Mouse (Mus musculus) embryo, embryonic 9.5 days (tissue): ENCODE data around the gene Gse1.

ENCODE experiments used
- DNase-seq: peaks from one replicate; pipeline ENCODE4 v3.0.0-alpha.2; 2017; ENCODE audit errors: extremely low spot score

Gse1 gene

DNA sequence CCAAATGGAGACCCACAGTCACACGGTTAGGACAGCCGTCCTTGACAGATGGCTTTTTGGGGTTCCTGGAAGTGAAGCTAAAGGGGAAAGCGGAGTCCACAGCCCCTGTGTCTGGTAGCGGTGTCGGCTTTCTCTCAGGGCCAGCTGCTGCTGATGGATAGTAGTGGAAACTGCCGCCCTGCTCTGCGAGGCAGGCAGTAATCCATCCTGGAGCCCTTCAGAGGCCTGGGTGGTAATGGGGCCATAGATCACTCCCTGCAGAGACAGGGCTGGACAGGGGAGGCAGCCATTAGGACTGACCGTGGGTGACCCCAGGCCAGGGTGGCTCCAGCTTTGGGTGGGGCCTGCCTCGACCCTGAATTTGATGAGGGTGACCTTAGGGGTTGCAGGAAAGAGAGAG, 146.3 kb downstream of the Gse1 start:
- peak; percentile 78 for DNase-seq

DNA sequence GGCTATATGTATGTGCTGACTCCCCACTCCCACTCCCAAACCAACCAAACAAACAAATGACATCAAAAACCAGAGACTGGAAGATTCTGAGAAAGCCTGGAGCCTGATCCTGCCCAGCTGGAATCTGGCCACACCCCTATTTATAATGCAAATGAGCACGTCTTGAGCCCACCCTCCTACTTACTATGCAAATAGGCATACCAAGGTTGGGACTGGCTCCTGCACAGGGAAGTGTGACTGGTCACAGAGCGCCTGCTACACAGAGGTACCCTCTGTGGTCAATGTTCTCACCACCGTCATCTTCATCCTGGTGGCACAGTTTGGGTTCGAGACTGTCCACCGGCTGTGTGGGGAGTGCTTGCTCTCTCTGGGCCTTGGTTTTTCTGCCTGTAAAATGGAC, 146.9 kb downstream of the Gse1 start:
- DNase-seq, result peak; percentile 66

DNA sequence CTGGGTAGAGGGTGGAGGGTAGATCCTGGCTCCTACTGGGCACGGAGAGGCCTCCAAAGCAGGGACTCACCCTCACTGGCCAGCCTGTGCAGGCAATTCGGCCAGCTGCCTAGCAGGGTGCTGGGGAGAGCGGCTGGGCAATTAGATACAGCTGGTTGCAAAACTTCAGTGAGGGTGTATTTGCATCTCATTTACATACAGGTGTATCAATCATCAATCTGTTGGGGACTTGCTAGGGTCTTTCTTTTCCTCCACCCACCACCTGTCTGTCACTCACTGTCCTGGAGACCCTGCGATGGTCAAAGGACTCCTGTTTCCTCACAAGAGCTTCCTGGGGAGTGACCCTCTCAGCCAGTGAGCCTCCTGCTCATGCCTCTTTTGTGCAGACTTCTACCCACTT, 148.0 kb downstream of the Gse1 start:
- DNase-seq, result no peak

DNA sequence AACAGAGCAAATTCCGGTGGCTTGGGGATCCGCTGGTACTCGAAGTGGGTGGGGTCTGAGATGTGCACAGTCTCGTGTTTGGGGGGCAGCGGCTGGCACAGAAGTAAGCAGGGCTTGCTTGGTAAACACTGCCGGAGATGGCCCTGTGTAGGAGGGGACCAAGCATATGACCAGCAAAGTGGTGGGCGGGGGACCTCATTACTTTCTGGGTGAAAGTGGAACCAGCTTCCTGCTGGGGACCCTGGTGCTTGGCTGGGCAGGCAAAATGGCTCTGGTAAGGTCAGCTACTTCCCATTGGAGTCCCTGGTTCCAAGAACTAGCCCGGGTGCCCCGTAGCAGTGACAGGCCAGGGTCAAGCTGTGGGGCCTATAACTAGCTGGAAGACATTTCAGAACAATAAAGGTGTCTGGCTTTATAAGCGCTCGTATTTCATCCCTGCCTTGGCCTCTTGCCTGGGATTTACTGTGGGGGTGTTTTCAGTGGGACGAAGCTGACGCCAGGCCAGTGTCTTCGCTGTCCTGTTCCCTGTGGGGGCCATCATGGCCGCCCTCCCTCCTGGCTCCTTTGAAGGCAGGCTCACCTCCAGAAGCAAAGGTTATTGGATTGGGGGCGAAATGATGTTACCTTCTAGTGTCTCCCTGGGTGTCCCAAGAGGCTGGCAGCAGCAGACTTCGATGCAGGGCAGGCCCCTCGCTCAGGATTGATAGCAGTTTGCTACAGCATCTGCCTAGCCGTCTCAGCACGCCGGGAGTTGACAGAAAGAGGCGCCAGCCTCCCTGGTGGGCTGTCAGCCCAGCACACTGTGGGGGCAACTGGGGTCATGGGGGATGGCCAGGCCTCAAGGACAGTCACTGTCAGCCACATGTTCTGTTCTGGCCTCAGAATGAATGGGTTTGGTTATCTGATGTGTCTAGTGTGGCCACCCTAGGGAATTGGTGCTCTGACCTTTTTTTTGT, 148.9 kb downstream of the Gse1 start:
- no peak for DNase-seq

DNA sequence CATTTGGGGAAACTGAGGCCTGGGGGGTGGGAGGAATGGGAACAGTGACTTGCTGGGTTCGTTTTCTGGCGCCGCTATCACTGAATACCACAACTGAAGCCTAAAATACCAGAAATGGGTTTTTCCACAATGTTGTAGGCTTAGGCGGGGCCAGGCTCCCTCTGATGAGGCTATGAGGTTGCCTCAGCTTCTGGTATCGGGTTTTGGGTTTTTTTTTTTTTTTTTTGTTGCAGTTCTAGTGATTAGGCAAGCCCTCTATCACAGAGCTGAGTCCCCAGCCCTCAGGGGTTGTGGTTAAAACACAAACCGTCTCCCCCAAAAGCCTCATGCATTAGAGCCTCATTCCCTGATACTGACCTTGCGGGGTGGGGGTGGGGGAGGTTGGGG, 149.5 kb downstream of the Gse1 start:
- no peak for DNase-seq

DNA sequence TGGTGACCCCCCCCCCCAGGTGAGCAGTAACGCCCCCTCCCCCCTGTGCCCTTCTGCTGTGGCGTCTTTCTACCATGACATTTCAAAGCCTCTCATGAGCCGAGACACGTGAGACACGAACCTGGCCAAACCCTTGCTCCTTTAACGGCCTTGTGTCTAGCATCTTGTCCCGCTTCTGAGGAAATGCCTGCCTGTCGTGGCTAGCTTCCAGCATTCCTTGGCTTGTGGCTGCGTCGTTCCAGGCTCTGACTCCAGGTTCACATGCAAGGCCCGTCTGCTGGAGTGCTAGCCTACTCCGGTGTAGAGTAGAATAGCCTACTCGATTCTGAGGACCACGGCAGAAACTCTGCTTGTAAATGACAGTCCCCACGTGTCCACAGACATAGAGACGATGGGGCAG, 150.1 kb downstream of the Gse1 start:
- DNase-seq, result no peak

DNA sequence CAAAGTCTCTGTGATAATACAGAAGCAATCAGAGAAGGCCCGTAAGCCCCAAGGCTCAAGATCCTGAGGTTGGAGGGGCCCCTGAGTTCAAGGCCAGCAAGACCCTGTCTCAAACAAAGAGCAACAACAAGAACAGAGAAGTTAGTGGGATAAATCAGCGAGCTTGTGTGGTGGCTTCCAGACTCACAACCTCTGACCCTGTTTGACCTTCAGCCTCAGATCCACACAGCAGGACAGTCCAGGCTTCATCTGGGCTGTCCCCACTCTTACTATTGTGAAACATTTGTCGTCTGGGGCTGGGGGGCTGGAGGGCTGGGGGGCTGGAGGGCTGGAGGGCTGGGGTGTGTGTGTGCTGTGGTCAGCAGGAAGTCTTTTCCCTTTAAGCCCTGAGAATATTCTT, 150.8 kb downstream of the Gse1 start:
- DNase-seq, result no peak

DNA sequence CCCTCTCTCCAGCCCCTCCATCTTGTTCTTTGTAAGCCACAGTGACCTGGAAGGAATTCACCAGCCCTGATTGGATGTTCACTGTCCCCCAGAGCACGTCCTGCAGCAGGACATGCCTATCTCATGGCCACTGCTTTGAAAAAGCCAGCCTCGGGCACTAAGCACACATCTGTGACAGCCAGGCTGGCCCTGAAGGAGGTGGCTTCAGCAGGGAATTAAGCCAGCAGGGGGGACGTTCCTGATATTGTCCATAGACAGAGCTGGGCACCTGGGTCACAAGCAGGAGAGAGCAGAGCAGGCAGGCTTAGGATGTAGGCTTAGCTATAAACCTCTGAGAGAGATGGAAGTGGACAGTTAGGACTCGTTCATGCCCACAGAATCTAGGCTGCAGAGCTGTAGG, 153.6 kb downstream of the Gse1 start:
- DNase-seq, result no peak

DNA sequence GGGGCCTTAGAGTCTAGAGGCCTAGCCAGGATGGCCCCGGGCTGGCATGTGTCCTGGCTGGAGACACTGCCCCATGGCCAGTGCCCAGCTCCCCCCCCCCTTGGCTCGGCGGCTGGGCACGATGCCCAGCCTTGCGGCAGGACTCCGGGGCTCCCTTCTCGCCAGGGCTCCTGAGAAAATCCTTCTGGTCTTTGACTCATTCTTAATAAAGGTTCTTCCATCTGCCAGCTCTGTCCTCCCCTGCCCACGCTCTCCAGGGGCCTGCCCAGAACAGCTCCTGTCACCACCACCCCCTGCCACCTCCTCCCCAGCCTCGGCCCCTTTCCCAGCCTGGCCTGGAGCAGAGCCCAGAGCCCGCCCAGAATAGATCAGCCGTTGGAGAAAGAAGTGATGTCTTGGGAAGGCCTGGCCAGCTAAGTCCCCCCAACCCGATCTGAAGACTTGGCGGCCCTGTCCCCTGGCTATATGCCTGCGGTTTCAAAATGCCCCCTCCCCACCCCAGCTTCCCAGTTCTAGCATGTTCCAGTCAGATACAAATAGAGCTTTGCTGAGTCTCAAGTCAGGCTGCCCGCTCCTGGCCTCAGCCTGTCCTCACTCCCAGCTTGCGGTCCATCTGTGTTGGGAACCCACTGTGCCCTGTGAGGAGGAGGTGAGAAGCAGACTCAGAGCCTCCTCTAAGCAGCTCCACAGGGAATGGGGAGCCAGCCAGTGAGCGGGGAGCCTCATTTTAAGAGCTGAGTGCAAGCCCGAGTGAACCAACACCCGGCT, 154.4 kb downstream of the Gse1 start:
- no peak for DNase-seq

DNA sequence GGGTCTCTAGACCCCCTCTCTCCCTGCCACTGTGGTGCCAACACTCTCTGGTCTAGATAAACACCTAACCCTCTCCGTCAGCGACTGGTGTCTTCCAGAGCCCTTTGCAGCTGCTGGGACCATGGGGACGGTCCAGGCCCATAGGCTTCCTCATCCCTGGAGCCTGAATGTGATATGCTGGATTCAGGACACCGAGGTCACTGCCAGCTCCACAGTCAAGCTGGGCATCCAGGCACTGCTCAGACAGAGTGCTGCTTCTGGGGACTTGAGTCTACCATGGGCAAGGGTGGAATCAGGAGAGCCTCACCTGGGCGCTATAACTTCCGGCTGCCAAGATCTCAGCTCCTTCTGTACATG, 154.9 kb downstream of the Gse1 start:
- no peak for DNase-seq

DNA sequence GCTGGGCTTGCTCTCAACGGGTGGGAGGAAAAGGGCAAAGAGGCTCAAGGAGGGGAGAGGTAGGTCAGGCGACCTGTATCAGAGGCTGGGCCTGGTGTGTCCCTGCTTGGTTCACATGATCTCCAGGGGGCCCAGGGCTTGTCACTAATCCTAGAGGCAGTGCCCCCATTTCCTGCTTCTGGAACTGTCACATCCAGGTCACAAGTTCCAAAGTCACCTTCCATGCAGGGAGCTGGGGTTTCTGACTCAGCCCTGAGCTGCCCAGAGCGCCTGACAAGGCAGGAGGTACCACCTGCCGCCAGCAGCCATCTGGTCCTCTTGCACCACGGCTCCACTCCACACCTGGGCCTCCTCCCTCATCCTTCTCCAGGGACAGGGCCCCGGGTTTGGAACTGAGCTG, 155.5 kb downstream of the Gse1 start:
- no peak for DNase-seq

DNA sequence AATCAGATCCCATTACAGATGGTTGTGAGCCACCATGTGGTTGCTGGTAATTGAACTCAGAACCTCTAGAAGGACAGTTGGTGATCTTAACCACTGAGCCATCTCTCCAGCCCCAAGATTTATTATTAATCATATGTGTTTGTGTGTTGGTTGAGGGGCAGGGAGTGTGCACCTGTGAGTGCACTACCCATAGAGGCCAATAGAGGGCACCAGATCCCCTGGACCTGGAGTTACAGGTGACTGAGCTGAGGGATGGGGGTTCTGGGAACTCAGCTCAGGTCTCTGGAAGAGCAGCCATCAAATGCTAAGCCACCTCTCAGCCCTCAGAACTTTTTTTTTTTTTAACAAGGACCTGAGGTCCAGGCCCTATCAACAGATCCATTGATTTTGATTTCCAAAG, 156.5 kb downstream of the Gse1 start:
- no peak for DNase-seq

DNA sequence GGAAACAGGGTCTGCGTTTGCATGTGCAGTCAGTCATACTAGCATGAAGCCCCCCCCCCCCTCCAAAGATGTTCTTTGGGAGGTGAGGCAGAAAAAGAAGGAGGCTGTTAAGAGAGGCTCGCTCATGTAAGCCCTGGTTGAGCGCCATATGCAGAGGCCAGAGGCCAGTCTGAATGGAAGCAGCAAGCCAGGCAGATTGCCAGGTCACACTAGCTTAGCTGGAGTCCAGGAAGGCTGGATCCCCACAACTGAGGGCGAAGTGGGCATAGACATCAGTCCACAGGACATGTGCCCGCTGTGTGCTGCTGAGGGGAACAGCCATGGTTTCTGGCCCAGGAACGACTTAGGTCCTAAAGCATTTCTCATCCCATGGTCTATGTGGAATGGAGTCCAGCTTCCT, 160.0 kb downstream of the Gse1 start:
- DNase-seq, result no peak

DNA sequence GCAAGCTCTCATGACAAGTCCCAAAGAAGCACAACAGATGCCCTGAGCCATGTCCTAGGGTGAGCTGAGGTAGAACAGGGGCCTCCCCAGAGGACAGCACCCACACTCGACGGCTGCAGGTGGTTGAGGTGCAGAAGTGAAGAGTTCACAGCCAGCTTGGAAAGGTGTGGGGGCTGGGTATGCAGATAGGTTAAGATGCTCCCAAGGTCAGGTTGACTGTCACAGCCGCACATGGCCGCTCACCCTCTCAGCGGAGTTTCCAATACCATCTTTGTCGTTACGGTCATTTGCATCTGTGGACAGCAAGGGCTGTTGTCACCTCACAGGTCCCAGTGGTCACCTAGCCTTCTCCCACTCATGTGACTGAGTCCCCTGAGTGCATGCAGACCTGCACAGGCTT, 162.3 kb downstream of the Gse1 start:
- DNase-seq, result no peak

DNA sequence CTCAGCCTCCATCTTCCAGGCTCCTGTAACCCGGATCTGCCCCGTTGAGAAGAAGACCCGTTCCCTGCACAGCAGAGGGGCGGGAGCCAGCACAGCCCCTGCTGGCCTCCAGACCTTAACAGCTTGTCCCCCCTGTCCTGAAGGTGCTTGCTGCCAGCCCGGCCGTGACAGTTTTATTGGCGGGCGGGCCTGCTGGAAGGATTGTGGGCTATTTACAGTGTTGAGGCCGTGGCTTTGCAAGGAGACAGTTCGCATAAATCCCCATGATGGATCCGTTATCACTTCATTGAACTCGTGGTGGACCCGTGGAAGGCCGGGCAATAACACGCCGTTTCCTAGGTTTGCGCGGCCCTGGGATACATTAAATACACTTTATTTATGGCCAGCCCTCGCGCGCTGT, 163.6 kb downstream of the Gse1 start:
- DNase-seq, result no peak

DNA sequence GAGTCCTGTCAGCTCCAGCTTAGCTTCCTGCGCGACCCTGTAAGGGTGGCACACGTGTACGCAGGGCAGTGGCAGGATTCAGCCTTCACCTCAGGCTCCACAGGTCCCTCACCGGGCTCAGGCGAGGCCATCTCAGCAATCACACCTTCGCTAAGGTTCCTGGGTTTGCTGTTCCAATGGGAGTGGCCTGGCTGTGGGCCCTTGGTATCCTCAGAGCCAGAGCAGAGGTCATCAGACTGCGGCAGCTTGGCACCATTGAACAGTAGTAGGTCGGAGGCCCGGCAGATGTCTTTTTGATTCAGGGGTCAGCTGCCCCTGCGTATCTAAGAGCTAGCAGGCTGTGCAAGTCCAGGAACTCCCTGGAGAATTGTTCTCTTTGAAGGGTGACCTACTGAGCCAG, 164.8 kb downstream of the Gse1 start:
- DNase-seq, result no peak

DNA sequence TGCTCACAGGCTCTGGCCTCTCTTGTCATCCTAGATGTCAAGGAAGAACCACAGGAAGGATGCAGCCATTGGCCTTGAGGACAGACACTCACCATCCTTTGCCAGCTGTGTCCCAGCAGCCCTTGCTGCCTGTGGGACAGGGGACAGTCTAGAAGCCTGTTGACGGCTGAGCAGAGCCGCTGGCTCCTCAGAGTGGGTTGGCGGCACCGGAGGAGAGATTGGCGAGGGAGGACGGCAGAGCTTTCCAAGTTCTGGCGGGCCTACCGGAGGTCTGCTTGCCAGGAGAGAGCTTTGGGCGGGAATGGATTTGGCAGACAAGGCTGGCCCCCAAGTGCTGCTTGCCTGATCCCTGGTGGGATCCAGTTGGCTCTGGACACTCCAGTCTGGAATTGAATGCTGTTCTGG, 165.6 kb downstream of the Gse1 start:
- DNase-seq, result no peak

DNA sequence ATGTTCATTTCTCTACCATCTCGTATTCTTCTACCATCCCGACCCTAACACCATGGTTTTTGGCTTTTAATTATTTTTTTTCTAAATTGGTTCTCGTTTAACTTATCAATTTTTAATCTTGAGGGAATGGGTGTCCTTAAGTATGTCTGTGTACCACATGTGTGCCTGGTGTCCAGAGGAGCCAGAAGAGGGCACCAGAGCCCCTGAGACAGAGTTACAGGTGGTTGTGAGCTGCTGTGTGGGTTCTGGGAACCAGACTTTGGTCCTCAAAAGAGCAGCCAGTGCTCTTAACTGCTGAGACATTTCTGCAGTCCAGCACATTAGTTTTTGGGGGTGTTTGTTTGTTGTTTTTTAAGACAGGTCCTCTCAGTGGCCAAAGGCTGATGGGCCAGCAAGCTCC, 167.6 kb downstream of the Gse1 start:
- DNase-seq, result no peak

DNA sequence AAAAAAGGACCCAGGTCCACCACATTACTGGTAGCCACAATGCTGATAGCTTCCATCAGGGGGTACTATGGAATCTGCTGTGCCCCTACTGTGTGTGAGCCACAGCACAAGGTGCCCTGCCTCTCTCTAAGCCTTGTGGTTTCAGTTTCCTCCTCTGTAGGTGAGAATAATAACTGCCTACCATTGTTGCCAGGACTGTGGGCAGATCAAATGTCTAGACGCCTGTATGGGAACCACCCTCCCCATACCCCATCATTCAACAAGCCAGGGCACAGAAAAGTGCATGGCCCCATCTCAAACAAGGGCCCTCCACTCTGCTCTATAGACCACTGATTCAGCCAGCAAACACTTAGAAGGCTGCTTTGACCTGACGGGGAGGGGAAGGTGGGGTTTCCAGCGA, 168.5 kb downstream of the Gse1 start:
- DNase-seq, result no peak

DNA sequence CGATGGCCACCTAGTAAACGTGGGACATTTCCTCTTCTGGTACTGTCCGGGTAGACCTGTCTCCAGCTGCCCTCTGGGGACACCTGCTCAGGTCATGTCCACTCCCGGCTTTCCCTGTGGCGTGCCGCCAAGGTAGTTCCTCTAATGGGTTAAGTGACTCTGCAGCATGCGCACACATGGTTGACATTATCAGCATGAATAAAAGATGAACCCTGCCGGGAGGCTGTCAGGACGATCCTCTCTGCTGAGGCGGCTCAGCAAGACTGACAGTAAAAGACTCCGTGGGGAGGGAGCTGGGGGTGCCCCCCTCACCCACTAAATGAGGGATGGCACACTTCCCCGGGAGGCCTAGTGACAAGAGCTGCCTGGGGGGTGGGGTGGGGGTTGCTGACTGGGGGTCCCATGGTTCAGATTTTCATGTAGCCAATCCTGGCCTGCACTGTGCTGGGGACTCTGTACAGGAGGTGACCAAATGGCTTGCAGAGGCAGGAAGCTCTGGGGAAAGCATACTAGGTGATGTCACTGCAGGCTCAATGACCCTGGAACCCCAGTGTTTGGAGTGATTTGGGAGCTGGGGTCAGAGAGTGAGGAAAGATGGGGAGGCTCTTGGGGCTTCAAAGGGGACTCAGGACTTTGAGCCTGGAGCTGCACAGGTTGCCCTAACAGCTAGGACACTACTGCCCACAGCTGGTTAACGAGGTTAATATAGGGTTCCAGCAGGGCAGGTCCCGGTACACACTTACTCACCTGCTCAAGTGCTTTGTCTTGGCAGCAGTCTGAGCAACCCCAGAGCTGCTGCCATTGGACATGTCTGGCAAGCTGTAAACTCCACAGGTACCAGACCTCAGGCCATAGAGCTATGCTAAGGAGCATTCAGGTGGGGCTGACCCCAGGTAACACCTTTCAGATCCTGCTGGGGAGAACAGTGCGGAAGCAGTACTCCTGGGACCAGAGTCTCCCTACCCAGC, 169.5 kb downstream of the Gse1 start:
- no peak for DNase-seq

DNA sequence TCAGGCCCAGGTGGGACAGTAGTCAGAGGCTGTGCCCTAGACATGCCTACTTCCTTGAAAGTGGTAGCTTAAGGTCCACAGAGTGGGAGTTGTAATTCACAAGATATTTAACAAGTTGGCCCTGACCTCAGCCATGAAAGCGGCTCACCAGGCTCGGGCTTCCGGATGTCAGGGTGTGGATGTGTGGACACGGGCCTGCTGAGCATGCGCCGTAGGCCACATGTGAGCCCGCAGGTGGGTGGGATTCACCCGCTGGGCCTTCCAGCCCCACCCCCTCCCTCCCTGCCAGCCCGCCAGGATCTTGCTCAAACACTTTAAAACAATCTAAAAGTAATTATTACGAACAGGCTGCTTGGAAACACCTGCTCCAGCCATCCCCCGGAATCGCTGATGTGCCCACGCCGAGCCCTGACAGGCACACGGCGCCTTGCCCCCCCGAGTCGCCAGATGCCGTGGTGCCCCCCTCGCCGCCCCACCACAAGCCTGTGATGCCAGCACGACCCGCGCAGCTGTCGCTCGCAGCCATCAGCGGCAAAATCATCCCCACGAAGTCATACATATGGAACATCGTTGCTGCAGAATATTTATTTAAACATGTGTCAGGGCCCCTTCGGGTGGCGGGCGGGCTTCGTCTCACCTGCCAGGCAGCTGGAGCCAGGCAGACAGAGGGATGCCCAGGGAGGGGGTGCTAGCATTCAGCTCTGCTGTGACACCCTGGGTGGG, 171.1 kb downstream of the Gse1 start:
- no peak for DNase-seq
